Mouse (Mus musculus) embryo, embryonic 10 days (tissue): ENCODE measurements around the gene Hmga1.

Experiments used
- DNase-seq: peaks from one replicate; pipeline ENCODE4 v3.0.0-alpha.2; 2015; ENCODE audit warnings: low spot score

Hmga1 gene

DNA sequence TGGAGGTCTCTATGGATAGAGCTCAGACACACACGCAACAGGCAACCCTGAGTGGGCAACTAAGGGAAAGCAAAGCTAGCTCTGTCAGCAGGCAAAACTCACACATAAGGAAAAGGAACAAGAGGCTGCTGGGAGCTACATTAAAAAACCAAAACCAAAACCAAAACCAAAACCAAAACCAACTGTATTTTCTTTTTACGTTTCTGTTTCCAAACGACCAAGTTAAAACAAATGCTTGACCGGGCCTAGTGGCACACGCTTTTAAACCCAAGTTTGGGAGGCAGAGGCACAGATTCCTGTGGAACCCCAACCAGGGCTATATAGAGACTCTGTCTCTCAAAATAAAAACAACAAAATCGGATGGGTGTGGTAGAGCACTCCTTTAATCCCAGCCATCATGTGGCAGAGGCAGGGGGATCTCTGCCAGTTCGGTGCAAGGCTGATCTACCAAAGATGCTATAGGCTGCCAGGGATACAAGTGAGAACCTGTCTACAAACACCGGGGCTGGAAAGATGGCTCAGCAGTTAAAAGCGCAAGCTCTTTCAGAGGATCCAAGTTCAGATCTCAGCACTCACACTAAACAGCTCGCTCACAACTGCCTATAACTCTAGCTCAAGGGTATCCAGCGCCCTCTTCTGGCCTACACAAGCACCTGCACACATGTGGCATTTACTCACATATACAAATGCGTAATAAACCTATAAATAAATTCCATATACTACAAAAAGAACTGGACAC lies 35.7 kb downstream of the Hmga1 start:
- no peak for DNase-seq

DNA sequence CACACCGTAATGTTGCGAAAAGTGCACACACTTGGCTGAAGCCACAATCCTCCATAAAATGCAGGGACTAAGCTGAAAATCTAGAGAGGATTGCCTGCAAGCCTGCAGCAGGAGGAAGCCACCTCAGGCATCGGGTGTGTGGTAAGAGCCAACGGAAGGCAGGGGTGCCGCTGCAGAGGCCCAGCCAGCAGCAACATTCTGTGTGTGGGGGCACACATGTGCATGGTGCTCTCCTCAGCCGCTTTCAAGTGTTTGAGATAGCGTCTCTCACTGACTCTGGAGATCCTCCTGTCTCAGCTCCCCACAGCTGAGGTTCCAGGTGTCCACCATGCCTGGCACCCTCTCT lies 36.2 kb downstream of the Hmga1 start:
- no peak for DNase-seq

DNA sequence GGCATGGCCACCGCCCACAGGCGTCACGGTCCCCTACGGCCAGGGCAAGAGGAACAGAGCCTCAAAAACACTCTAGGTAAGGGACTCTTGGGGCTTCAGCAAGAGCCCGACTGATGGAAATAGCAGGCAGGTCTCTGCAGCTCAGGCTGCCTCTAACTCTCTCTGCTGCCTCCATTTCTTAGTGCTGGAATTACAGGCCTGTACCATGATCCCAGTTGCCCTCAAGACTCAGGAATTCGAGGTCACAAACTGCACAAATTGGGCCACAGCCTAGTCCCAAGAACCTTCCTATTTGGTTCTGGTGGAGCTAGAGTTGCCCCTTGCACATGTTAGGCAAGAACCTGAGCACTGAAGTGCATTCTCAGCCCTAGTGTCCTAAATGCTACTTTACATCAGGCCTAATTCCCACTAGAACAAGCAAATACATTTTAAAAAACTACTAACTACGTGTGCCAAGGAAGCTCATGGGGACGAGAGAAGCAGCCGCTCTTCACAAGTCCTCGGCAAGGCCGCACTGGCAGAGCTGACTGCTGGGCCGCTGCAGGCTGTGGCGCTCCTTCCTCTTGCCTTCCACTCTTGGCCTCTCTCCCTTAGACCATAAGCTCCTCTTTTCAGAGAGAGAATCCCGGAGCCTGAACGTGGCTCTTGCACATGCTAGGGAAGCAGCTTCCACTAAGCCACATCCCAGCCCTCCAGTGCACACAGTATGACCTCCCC lies 39.5 kb downstream of the Hmga1 start:
- DNase-seq, result no peak

DNA sequence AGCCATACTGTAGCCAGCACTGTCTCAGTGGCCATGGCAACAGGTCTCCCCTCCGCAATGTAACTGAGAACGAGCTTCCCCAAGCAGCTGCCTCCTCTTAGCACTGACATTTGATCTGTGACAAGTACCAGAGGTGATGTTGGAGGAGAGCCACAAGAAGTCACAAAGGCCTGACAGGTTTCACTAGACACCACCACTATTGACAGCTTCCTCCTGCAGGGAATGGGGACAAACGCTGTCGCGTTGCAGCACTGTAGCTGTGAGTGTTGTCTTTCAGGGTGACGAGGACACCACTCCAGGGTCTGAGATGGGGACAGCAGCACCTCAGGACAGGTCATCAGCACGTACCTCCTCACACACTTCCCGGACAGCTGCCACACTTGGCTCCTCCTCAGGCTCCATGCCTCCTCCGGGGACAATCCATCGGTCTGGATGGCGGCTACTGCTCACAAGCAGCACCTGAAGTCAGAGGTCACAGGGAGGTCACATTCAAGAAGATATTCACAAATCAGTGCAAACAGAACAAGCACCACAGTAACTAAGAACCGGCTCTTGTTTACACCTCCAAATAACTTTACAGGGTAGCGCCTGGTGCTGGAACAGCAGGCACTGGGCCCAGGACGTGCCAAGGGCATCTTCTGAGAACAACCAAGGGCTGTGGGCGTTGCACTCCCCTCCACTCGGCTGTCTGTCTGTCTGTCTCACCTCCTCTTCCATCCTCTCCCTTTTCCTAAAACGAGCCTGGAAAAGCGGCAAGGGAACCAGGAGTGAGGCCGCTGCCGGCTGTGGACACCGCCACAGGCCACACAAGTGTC lies 40.3 kb downstream of the Hmga1 start:
- DNase-seq, result no peak

- DNase-seq, result no peak
Observed at GRCm38 (mm10) chr17:27600286-27600685, 44.0 kb downstream of the Hmga1 start.

- no peak for DNase-seq
Observed at GRCm38 (mm10) chr17:27600869-27601268, 44.6 kb downstream of the Hmga1 start.

DNA sequence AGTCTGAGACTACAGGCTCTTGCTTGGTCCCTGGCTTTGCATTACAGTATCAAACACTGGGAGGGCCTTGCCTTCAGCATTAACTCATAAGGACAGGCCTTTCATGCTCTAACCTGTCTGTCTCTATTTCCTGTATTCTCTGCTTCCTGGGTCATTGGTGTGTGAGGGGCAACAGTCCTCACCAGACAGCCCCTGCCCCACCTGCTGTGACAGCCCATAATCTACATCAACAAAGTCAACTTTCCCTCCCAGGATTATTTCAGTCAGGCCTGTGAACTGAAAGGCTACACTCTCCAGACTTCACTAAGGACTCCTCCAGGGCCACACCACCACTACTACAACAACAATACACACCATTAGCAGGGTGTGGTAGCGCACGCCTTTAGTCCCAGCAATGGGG lies 46.7 kb downstream of the Hmga1 start:
- DNase-seq, result no peak

- no peak for DNase-seq
Observed at GRCm38 (mm10) chr17:27603522-27604234, 47.4 kb downstream of the Hmga1 start.

DNA sequence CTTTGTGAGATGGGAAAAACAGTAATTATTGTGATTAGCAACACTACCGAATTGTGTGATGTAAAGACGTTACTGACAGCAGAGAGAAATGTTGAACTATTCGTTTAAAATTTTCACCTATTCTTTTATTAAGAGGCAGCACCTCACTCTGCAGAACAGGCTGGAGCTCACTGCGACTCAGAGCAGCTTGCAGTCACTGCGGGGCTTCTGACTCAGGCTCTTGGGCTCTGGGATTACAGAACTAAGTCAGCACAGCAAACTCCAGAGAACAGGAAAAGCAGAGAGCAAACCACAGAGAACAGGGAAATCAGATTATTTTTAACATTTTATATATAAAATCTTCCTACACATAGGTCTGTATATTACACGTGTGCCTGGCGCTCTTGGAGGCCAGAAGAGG lies 53.3 kb downstream of the Hmga1 start:
- DNase-seq, result no peak

DNA sequence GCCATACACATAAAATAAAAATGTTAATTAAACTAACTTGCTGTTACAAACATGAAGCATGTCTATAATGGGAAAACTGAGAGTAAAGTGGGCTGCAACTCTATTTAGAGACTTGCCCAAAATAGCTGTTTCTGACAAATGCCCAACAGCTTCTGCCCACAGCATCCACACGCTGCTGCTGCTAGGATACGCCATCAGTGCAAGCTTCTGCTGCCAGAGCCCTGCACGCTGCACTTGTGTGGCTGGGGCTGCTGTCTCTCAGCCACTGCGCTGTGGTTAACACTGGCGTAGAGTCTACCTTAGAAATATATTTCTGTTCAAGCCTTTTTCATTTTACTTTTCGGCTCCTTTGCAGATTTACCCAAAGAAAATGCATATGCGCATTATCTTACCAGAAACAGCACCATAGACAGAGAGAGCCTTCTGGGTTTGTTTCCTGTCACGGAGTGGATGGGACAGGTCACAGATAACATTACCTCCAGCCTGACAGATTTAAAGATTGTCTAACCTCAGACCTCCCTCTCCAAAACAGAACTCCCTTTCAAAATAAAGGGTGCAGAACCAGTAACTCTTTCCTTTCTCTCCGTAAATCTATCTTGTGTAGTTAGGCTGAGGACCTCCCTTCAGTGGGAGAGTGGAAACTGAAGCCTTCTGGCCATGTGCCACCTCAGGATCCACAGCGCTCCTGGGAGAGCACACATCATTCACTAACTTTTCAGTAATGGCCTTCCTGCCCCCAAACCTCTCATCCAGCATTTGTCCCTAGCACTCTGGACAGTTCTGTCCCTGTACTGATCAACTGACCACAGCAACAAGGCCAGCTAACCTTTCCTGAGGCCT lies 54.6 kb downstream of the Hmga1 start:
- no peak for DNase-seq

DNA sequence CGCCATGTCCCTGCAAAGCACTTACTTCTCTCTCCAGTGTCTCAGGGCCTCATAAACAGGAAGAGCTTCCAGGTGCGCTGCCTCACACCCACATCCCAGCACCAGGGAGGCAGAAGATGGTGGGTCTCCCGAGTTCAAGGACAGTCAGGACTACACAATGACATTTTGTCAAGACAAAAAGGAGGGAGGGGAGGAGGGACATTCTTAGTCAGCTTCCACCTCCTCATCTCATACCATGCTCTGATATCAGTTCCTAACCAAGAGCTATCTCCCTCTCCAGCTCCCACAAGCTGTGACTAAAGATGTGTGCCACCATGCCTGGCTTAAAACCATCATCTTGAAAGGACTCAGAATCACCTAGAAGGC lies 55.2 kb downstream of the Hmga1 start:
- no peak for DNase-seq

- no peak for DNase-seq
Observed at GRCm38 (mm10) chr17:27611994-27612393, 55.7 kb downstream of the Hmga1 start.

GRCm38 (mm10) chr17:27613016-27613415 lies 56.7 kb downstream of the Hmga1 start:
- no peak for DNase-seq
